Mouse (Mus musculus): ENCODE results near the gene Rcn2. TPM values are rescaled to one million over a fixed set of nuclear protein-coding genes. Genes with fewer than 3 reads are reported as not detected.
A peak's percentile ranks its signal among the peaks of the same experiment; 100 is the strongest.

Rcn2 gene
- total RNA-seq, 2 experiments from 2014 or later: 40.8 to 41.6 TPM

GRCm38 (mm10) chr9:56090546-56091225, 49.0 kb downstream of the Rcn2 start:
- ATAC-seq (replicated peaks; ENCODE audit: poor library complexity, severe bottlenecking): no peak

- ATAC-seq (replicated peaks; ENCODE audit: poor library complexity, severe bottlenecking): no peak
These were observed 50.5 kb downstream of the Rcn2 start for GRCm38 (mm10) chr9:56092102-56092501.

GRCm38 (mm10) chr9:56097584-56098298, 56.1 kb downstream of the Rcn2 start:
- peak; percentile 80 for ATAC-seq (replicated peaks; ENCODE audit: poor library complexity, severe bottlenecking)

- ATAC-seq (replicated peaks; ENCODE audit: poor library complexity, severe bottlenecking): peak; percentile 54
These were observed 58.4 kb downstream of the Rcn2 start for GRCm38 (mm10) chr9:56100041-56100522.

- no peak for ATAC-seq (replicated peaks; ENCODE audit: poor library complexity, severe bottlenecking)
These were observed 59.4 kb downstream of the Rcn2 start for GRCm38 (mm10) chr9:56101022-56101421.

- ATAC-seq (replicated peaks; ENCODE audit: poor library complexity, severe bottlenecking): peak; percentile 21
These were observed 63.3 kb downstream of the Rcn2 start for GRCm38 (mm10) chr9:56104921-56105320.

GRCm38 (mm10) chr9:56106274-56107072, 64.8 kb downstream of the Rcn2 start:
- ATAC-seq (replicated peaks; ENCODE audit: poor library complexity, severe bottlenecking): peak; percentile 50

GRCm38 (mm10) chr9:56107527-56107926, 65.9 kb downstream of the Rcn2 start:
- ATAC-seq (replicated peaks; ENCODE audit: poor library complexity, severe bottlenecking): no peak

GRCm38 (mm10) chr9:56108174-56108573, 66.5 kb downstream of the Rcn2 start:
- ATAC-seq (replicated peaks; ENCODE audit: poor library complexity, severe bottlenecking): peak; percentile 75

Other genes starting within 250 kb of the Rcn2 start
- 5.4 and 5.7 TPM in 2 replicates for gene Scaper, start 103.7 kb upstream of the Rcn2 start, total RNA-seq (2014; fragmentation: Nextera tagmentation)
- 8.0 and 11.3 TPM in 2 replicates for gene Scaper, start 103.7 kb upstream of the Rcn2 start, total RNA-seq (2017)
- gene 4930563M21Rik, start 31.3 kb upstream of the Rcn2 start, total RNA-seq (2014; fragmentation: Nextera tagmentation): not detected in 2 replicates
- gene 4930563M21Rik, start 31.3 kb upstream of the Rcn2 start, total RNA-seq (2017): not detected in 2 replicates
- gene Pstpip1, start 48.1 kb downstream of the Rcn2 start, total RNA-seq (2014; fragmentation: Nextera tagmentation): 65.1 and 77.0 TPM in 2 replicates
- gene Pstpip1, start 48.1 kb downstream of the Rcn2 start, total RNA-seq (2017): 101 and 110 TPM in 2 replicates
- gene Tspan3, start 123.6 kb downstream of the Rcn2 start, total RNA-seq (2014; fragmentation: Nextera tagmentation): 58.3 and 66.0 TPM in 2 replicates
- 28.0 and 50.9 TPM in 2 replicates for gene Tspan3, start 123.6 kb downstream of the Rcn2 start, total RNA-seq (2017)

Measured in granulocyte monocyte progenitor cell, adult 5-6 weeks (primary cell).